Mouse (Mus musculus) cerebellum, adult 2 months (tissue): Measurements from ENCODE around the gene Brms1. TPM values are rescaled to one million over a fixed set of nuclear protein-coding genes. Genes with fewer than 3 reads are reported as not detected.
"Not testable (repeated sequence)": the region's sequence is repeated elsewhere in the genome, so short reads cannot be mapped to it uniquely, and the experiment has no call there.

Source experiments
- DNase-seq, 2 experiments: peaks; one replicate each; pipeline ENCODE4 v3.0.0; 2021
- H3K27ac ChIP-seq: fragments of 200-500 bp; 2 replicates; pipeline ENCODE4 v1.5.1; 2012; ENCODE audit warnings: low read length, control low read depth, inconsistent platforms; ENCODE audit not compliant: insufficient read depth
- H3K27me3 ChIP-seq: fragments of 200-500 bp; 2 replicates; pipeline ENCODE4 v1.6.1; 2012; ENCODE audit warnings: inconsistent platforms, mild to moderate bottlenecking, low read length, moderate library complexity; ENCODE audit not compliant: control insufficient read depth, insufficient read depth
- H3K4me1 ChIP-seq: fragments of 200-500 bp; 2 replicates; pipeline ENCODE4 v1.6.1; 2011; ENCODE audit warnings: low read length; ENCODE audit not compliant: control insufficient read depth, insufficient read depth
- H3K4me3 ChIP-seq: fragments of 200-500 bp; replicated peaks from 2 replicates; pipeline ENCODE3; 2011; ENCODE audit warnings: mild to moderate bottlenecking, low read depth, low read length, control low read depth; ENCODE audit not compliant: insufficient read depth
- CTCF ChIP-seq: fragments of 200-500 bp; IDR thresholded peaks from 2 replicates; pipeline ENCODE4 v1.5.1; 2011; ENCODE audit warnings: low read depth, mild to moderate bottlenecking, control low read depth, low read length, moderate library complexity, borderline replicate concordance; ENCODE audit not compliant: insufficient read depth
- POLR2A ChIP-seq: fragments of 200-500 bp; IDR thresholded peaks from 2 replicates; pipeline ENCODE4 v1.6.1; 2011; ENCODE audit warnings: low read length, control low read depth, borderline replicate concordance; ENCODE audit not compliant: insufficient read depth
- WGBS: fragments of 180-500 bp; shearing (Covaris S2); methylation state at CpG from one replicate; pipeline ENCODE4 v1.1.7; 2018; 5-methylcytosine and 5-hydroxymethylcytosine counted together
- polyA plus RNA-seq: library from polyadenylated mRNA; depleted of rRNA; stranded (reverse); fragments of >200 nt; gene quantifications from 2 replicates; pipeline ENCODE4 v1.2.3, GENCODE M21; 2012

Gene Brms1
- polyA plus RNA-seq, 1 experiment, result 20.8 TPM

GRCm38 (mm10) chr19:5083961-5084833 is 43.0 kb downstream of the Brms1 start:
- H3K27me3 ChIP-seq, result no peaks in the 10 kb centered on the region
- DNase-seq, result no peak
- peak overlapping the region; percentile 64 for H3K4me3 ChIP-seq
- WGBS, result 69% methylated on average over 3 of the region's 3 CpGs
- peaks cover 10% of the 10 kb centered on the region for H3K4me1 ChIP-seq
- H3K27ac ChIP-seq, result peak overlapping the region; percentile 98; the same call in 1 of the 2 replicates
- TF ChIP-seq POLR2A, result no peak
- TF ChIP-seq CTCF, result no peak

- peak overlapping the region; percentile 64 for H3K4me3 ChIP-seq
- peak; percentile 58 to 63 for DNase-seq
- WGBS, result 1% methylated on average over 15 of the region's 15 CpGs
- no peaks in the 10 kb centered on the region for H3K27me3 ChIP-seq
- H3K27ac ChIP-seq, result peak overlapping the region; percentile 98
- TF ChIP-seq POLR2A (no peak), CTCF (no peak)
- peaks cover 10% of the 10 kb centered on the region for H3K4me1 ChIP-seq
These were observed 43.6 kb downstream of the Brms1 start for GRCm38 (mm10) chr19:5084834-5085144.

GRCm38 (mm10) chr19:5085145-5085863 is 44.1 kb downstream of the Brms1 start, which contains the start of gene Tmem151a:
Gene Tmem151a (minus strand): TSS chr19:5085531.
- Histone ChIP-seq H3K4me1 (peaks cover 10% of the 10 kb centered on the region), H3K27ac (peak within 1 kb of the TSS; percentile 98), H3K27me3 (no peaks in the 10 kb centered on the region), H3K4me3 (peak within 1 kb of the TSS; percentile 64)
- TF ChIP-seq CTCF, result no peak
- TF ChIP-seq POLR2A, result peak; percentile 69; the same call in 1 of the 2 replicates
- under 1% methylated on average over 54 of the region's 69 CpGs for WGBS
- peak; percentile 80 for DNase-seq

- 65% methylated on average over 4 of the region's 4 CpGs for WGBS
- peak; percentile 17; the same call in 1 of the 2 replicates for TF ChIP-seq CTCF
- DNase-seq, H3K4me1 ChIP-seq, H3K27me3 ChIP-seq, H3K4me3 ChIP-seq, H3K27ac ChIP-seq: not testable (repeated sequence)
These were observed 45.4 kb downstream of the Brms1 start for GRCm38 (mm10) chr19:5086533-5086932.

GRCm38 (mm10) chr19:5087884-5088728 is 47.0 kb downstream of the Brms1 start, which contains the start of gene Yif1a:
Gene Yif1a (plus strand): TSS chr19:5088538.
- peaks cover 5% of the 10 kb centered on the region for H3K4me1 ChIP-seq
- WGBS, result under 1% methylated on average over 58 of the region's 58 CpGs
- H3K27ac ChIP-seq, result peak within 1 kb of the TSS; percentile 70
- no peaks in the 10 kb centered on the region for H3K27me3 ChIP-seq
- TF ChIP-seq CTCF (peak; percentile 43), POLR2A (peak; percentile 68)
- peak; percentile 92 to 99 for DNase-seq
- H3K4me3 ChIP-seq, result peak within 1 kb of the TSS; percentile 88

- peak overlapping the region; percentile 88 for H3K4me3 ChIP-seq
- H3K4me1 ChIP-seq, result peaks cover 3% of the 10 kb centered on the region
- whole genome bisulfite sequencing, result 84% methylated on average over 4 of the region's 4 CpGs
- H3K27me3 ChIP-seq, result no peaks in the 10 kb centered on the region
- TF ChIP-seq CTCF, result no peak
- TF ChIP-seq POLR2A, result no peak
- peak in 1 of 2 experiments; percentile 31 for DNase-seq
- no peak overlapping the region for H3K27ac ChIP-seq
These were observed 48.2 kb downstream of the Brms1 start for GRCm38 (mm10) chr19:5089324-5089723.

GRCm38 (mm10) chr19:5092083-5092482 is 50.9 kb downstream of the Brms1 start:
- no peak for DNase-seq
- 87% methylated on average over 10 of the region's 10 CpGs for WGBS
- Histone ChIP-seq H3K4me3 (no peak overlapping the region), H3K27me3 (no peaks in the 10 kb centered on the region), H3K4me1 (peaks cover 20% of the 10 kb centered on the region), H3K27ac (no peak overlapping the region)
- TF ChIP-seq POLR2A (no peak), CTCF (no peak)
